Mouse (Mus musculus) forebrain, embryonic 15.5 days (tissue): ENCODE measurements at regions not wholly inside any gene's neighbourhood (a gene's known extent, or its start where the extent isn't known, plus 50 kb on each side); places are given as distances from the start of the nearest gene placed in this dataset. TPM values are rescaled to one million over a fixed set of nuclear protein-coding genes. Genes with fewer than 3 reads are reported as not detected.

ENCODE experiments used
- microRNA-seq: library from miRNA; unstranded; fragments of <30 nt; microRNA quantifications from one replicate; pipeline ENCODE4, GENCODE M21; 2016

Small RNA genes lying in the stretch of these regions (microRNA-seq; reads per million reads assigned to microRNA genes)
- gene Gm44495: not detected
